Mouse (Mus musculus): ENCODE measurements around the gene Hivep3. TPM values are rescaled to one million over a fixed set of nuclear protein-coding genes. Genes with fewer than 3 reads are reported as not detected.

The Hivep3 gene
- total and polyA plus RNA-seq, 3 experiments = 14.4 to 32.3 (median 21.2) TPM

- no peaks in the 10 kb centered on the region for H3K79me2 ChIP-seq (replicated peaks; ENCODE audit: control insufficient read depth, extremely low read depth, insufficient read depth, poor library complexity, severe bottlenecking)
- peaks cover 10 to 48% of the 10 kb centered on the region in 2 experiments for H3K4me1 ChIP-seq (ENCODE audit: control insufficient read depth in 1 of 2, insufficient read depth in 2 of 2)
- H3K27me3 ChIP-seq (replicated peaks) = no peaks in the 10 kb centered on the region
- dilution Hi-C loops (cut with MboI; ENCODE audit: extremely low pct_ligation_motif_present, extremely low pct_unique_long_range_greater_than_20kb, low sequenced_read_pairs) = no loop called here
- H3K36me3 ChIP-seq (replicated peaks in 1 of 2; ENCODE audit: control insufficient read depth in 1 of 2, insufficient read depth in 1 of 2, low read length in 1 of 2) = peaks cover 0 to 4% of the 10 kb centered on the region in 2 experiments
- no peak for TF ChIP-seq USF2 (conservative IDR thresholded peaks at IDR 0.05; ENCODE audit: low read depth, low read length)
- no peak for TF ChIP-seq CTCF (conservative IDR thresholded peaks at IDR 0.05 in 1 of 2, IDR thresholded peaks at IDR 0.05 in 1 of 2; ENCODE audit: low read depth in 2 of 2, low read length in 2 of 2)
- TF ChIP-seq MYC (IDR thresholded peaks at IDR 0.05; ENCODE audit: low read depth, low read length) = no peak
- no peak for TF ChIP-seq JUND (conservative IDR thresholded peaks at IDR 0.05; ENCODE audit: low read depth, low read length)
- no peak for TF ChIP-seq KAT2A (IDR thresholded peaks at IDR 0.05; ENCODE audit: insufficient replicate concordance, low read length)
- TF ChIP-seq UBTF (IDR thresholded peaks at IDR 0.05; ENCODE audit: low read depth, low read length) = no peak
- no peak for TF ChIP-seq USF1 (IDR thresholded peaks at IDR 0.05; ENCODE audit: low read depth, low read length)
- TF ChIP-seq MAX (IDR thresholded peaks at IDR 0.05; ENCODE audit: low read length) = no peak
- no peak for DNase-seq (ENCODE audit: extremely low read depth)
- peak overlapping the region; percentile 83 for H3K4me2 ChIP-seq (ENCODE audit: insufficient read depth, low read depth, poor library complexity, severe bottlenecking)
- peak overlapping the region; percentile 73 to 89 (median 88) for H3K4me3 ChIP-seq (replicated peaks in 1 of 3; ENCODE audit: low read depth in 2 of 3, low read length in 2 of 3, poor library complexity in 1 of 3)
- in situ Hi-C loops (cut with MboI; ENCODE audit: low pct_ligation_motif_present, low pct_unique_long_range_greater_than_20kb, low sequenced_read_pairs) = no loop called here
- peak overlapping the region; percentile 27 for H3K9ac ChIP-seq (ENCODE audit: insufficient read depth, low read depth)
- no peaks in the 10 kb centered on the region for H3K9me3 ChIP-seq (replicated peaks; ENCODE audit: low read length)
- no peak overlapping the region for H3K27ac ChIP-seq (ENCODE audit: insufficient read depth, low read depth)
Measured at GRCm38 (mm10) chr4:119733942-119734341, 358 bp downstream of the Hivep3 start.

DNA sequence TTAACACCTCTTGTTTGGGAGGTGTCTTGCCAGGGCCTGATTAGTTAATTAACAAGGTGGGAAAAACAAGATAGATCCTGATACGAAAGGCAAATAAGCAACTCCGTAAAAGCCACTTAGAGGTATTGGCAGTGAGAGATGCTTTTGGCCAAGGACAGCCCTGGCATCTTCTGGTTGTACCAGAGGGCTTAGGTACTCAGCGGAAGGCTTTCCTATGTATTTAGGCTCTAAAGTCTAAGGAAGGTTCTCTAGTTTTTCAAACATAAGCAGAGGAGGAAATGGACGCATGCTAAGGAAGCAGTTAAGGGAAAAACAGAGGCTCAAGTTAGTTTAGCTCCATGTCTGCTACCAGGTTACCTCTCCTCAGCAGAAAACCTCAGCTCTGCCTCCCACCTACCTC is 768 bp downstream of the Hivep3 start:
- Histone ChIP-seq H3K4me1 (ENCODE audit: control insufficient read depth in 1 of 2, insufficient read depth in 2 of 2) (peaks cover 14 to 52% of the 10 kb centered on the region in 2 experiments), H3K27me3 (replicated peaks) (no peaks in the 10 kb centered on the region), H3K4me2 (ENCODE audit: insufficient read depth, low read depth, poor library complexity, severe bottlenecking) (peak overlapping the region; percentile 83), H3K4me3 (replicated peaks in 1 of 3; ENCODE audit: low read depth in 2 of 3, low read length in 2 of 3, poor library complexity in 1 of 3) (peak overlapping the region; percentile 73 to 89 (median 88)), H3K27ac (ENCODE audit: insufficient read depth, low read depth) (no peak overlapping the region), H3K9me3 (replicated peaks; ENCODE audit: low read length) (no peaks in the 10 kb centered on the region), H3K9ac (ENCODE audit: insufficient read depth, low read depth) (peak overlapping the region; percentile 27; the same call in 1 of the 2 replicates), H3K79me2 (replicated peaks; ENCODE audit: control insufficient read depth, extremely low read depth, insufficient read depth, poor library complexity, severe bottlenecking) (no peaks in the 10 kb centered on the region; the same call in 1 of the 2 replicates), H3K36me3 (replicated peaks in 1 of 2; ENCODE audit: control insufficient read depth in 1 of 2, insufficient read depth in 1 of 2, low read length in 1 of 2) (peaks cover 0 to 4% of the 10 kb centered on the region in 2 experiments)
- DNase-seq (ENCODE audit: extremely low read depth) = no peak
- in situ Hi-C loops (cut with MboI; ENCODE audit: low pct_ligation_motif_present, low pct_unique_long_range_greater_than_20kb, low sequenced_read_pairs) = no loop called here
- TF ChIP-seq USF1 (IDR thresholded peaks at IDR 0.05; ENCODE audit: low read depth, low read length) = no peak
- no peak for TF ChIP-seq USF2 (conservative IDR thresholded peaks at IDR 0.05; ENCODE audit: low read depth, low read length)
- no peak for TF ChIP-seq KAT2A (IDR thresholded peaks at IDR 0.05; ENCODE audit: insufficient replicate concordance, low read length)
- no peak for TF ChIP-seq RAD21 (IDR thresholded peaks at IDR 0.05; ENCODE audit: low read depth, low read length)
- TF ChIP-seq CHD1 (IDR thresholded peaks at IDR 0.05; ENCODE audit: low read depth, low read length) = no peak
- no peak for TF ChIP-seq MYC (IDR thresholded peaks at IDR 0.05; ENCODE audit: low read depth, low read length)
- TF ChIP-seq ELF1 (IDR thresholded peaks at IDR 0.05; ENCODE audit: low read depth, low read length) = no peak
- TF ChIP-seq NRF1 (IDR thresholded peaks at IDR 0.05; ENCODE audit: low read depth, low read length) = no peak
- no peak for TF ChIP-seq POLR2AphosphoS2 (IDR thresholded peaks at IDR 0.05; ENCODE audit: low read depth, low read length)
- TF ChIP-seq UBTF (IDR thresholded peaks at IDR 0.05; ENCODE audit: low read depth, low read length) = no peak
- no peak for TF ChIP-seq MAZ (IDR thresholded peaks at IDR 0.05; ENCODE audit: low read depth, low read length)
- no peak for TF ChIP-seq TCF12 (IDR thresholded peaks at IDR 0.05; ENCODE audit: low read depth, low read length)
- TF ChIP-seq NELFE (IDR thresholded peaks at IDR 0.05; ENCODE audit: low read depth, low read length) = no peak
- TF ChIP-seq PAX5 (IDR thresholded peaks at IDR 0.05; ENCODE audit: low read length) = no peak
- no peak for TF ChIP-seq CTCF (conservative IDR thresholded peaks at IDR 0.05 in 1 of 2, IDR thresholded peaks at IDR 0.05 in 1 of 2; ENCODE audit: low read depth in 2 of 2, low read length in 2 of 2)
- dilution Hi-C loops (cut with MboI; ENCODE audit: extremely low pct_ligation_motif_present, extremely low pct_unique_long_range_greater_than_20kb, low sequenced_read_pairs) = no loop called here
